Mouse (Mus musculus) thymus, postnatal 25 days (tissue): ENCODE measurements at regions not wholly inside any gene's neighbourhood (a gene's known extent, or its start where the extent isn't known, plus 50 kb on each side); places are given as distances from the start of the nearest gene placed in this dataset.
A peak's percentile ranks its signal among the peaks of the same experiment; 100 is the strongest.

Source experiments
- DNase-seq: peaks from one replicate; pipeline ENCODE4 v3.0.0; 2022

DNA sequence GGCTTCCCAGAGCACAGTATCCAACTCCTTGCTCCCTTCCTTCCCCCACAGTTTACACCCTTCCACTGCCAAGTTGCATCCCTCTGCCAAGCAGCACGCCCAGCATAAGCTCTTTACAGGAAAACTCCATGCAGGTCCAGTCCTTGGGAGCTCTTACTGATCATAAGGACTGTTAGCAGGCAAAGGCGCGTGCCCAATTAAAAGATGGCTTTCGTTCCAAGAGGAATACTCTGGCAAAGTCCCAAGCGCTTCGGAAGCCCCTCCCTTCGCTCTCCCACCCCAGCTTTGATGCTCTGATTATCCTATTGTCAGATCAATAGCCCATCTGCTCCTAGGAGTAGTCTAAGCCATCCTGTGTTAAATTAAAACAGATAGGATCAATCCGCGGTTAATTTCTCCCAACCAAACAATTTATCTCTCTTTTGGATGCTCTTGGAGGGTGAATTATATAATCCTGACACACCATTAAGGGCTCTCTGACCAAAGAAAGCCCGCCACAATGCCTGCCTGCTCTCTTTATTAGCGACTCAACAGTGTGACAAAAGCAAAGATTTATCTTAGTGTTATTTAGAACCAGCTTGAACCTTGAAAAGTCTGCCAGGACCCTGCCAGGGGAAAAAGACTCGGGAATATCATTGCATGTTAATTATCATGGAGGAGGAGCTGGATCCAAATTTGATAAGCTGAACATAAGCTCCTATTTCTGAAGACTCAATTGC, 312.5 kb downstream of the Gsdmc2 start:
- no peak for DNase-seq

DNA sequence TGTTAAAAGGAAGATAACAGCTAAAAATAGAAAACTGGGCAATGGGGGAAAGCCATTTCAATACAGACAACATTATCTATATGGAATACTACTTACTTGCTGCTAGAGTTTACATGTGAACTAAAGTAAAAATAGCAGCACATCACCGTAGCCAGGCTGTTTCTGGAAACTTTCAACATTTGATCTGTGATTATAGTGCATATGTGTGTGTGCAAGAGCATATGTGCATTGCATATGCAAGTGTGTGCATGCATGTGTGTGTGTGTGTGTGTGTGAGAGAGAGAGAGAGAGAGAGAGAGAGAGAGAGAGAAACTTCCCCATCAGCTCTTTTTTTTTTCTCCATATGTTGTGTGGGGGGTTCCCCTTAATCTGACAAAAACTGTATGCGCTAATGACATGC, 317.7 kb downstream of the Gsdmc2 start:
- no peak for DNase-seq

DNA sequence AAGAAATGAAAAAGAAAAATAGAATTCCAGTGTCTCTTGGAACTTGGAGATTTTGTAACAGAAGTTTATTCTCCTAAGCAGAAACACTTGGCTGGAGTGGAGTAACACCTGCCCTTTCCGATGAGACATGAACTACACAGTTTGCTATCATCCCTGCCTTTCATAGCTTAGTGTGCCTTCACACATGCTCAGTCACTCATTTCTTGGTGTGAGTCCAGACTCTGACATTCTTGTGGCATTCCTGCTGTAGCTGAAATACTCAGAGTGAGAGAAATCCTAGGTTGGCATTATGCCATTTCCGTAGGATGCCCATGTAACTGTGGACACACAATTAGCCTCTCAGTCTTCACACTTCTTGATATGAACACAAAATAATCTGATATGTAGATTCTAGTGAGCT, 318.2 kb downstream of the Gsdmc2 start:
- no peak for DNase-seq

DNA sequence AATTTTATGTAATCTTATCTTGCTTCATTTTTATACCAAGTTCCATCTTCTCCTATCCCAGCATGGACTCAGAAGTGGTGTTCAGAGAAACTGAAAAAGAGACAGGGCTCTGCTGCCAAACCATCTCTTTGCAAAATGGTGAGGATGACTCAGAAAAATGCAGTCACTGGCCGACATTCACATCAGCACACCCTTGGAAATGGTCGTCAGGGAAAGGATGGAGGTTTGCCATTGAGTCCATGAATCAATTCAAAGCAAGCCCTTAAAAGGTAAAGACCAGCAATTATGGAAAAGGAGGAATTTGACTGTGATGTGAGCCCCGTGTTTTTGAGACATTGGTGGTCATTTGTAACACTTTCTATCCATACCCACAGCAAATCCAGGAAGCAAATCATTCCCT, 327.7 kb downstream of the Gsdmc2 start:
- DNase-seq, result no peak

DNA sequence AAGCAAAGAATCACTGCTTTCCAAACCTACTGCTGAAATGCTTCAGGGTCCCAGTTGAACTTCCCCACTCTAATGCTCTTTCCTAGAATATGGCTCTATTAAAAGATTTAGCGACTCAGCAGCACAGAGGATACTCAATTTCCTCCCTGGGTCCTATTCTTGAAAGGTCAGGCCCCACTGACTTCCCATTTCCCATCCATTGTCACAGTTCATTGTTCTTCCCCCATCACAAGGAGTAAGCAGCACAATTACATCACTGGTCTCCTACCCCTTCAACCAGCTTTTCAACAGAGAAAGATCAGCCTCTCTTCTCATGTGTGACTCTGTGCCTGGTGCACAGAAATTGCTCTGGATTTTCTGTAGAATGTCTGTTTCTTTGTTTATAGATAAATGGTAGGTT, 344.5 kb downstream of the Gsdmc2 start:
- no peak for DNase-seq

DNA sequence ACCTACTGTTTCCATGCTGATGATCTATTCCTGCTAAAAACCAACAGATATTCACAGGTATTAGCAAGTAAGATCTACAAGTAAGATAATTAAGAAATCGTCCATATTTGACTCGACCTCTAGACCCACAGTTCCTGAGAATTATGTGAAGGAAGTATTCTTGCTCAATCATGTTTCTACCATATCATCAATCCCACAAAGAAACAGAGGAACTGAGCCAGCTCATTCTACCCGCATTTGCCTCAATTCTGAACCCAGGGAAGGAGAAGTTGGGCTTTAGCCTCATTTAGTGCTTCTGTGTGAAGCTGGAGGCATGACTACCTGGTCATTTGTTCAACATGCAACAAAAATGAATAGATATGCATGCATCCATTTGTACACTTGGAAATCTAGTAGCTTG, 346.5 kb downstream of the Gsdmc2 start:
- no peak for DNase-seq

DNA sequence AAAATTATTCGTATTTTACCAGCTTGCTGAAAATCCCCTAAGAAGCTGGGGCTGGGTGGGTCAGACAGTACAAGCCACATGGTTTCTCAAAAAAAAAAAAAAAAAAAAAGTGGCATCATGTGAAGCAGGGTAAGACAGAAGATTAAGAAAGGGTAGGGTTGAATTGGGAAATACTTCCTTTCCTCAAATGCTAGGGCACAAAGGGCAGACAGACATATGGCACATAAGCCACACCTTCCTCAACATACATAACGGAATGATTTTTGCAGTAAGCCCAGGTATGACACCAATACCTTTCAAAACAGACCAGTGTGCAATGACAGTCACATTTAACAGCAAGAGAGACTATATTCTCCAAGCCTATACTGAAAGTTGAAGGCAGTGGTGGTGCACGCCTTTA, 347.8 kb downstream of the Gsdmc2 start:
- DNase-seq, result no peak

DNA sequence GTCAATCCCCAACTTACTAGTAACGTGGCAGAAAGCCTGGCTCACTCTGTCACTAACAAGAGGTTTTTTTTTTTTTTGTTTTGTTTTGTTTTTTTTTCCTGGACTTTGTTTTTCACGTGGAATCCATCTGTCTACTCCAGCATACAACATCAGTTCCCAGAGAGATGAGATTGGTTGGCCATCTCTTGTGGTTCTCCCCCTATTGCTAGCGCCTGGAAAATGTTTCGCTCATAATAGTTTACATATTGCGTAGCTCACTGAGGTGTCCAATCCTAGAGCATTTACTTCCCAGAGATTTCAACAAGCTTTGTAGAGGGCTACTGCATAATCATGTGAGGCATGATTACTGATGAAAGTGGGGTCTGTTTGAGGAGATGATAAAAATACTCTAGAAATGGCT, 360.1 kb downstream of the Gsdmc2 start:
- DNase-seq, result no peak

DNA sequence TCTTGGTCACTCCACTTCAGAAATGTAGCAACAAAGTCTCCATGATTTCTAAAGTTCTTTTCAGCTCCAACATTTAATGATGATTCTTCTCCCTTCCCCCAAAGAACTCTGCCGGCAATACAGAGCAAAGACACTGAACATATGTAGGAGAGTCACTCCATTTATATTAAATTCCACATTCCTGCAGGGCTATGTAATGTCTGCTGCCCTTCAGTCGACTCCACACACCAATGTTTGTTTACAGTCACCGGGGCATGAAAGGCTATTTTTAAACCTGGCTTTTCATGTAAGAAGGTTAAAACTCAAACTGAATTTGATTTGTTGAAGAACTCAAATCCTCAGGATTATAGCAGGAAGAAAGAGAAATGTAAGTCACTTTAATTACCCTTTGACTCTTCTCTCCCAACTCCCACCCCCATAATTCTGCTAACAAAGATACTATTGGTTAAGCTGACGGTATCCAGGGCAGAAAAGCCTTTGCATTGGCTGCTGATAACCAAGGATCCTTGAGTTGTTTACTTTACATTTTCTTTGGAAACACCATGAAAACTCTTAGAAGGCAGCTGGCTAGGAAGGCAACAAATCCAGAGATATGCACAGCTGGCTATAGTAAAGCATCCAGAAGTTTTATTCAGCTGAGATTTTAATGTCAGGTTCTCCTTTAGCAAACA, 360.6 kb downstream of the Gsdmc2 start:
- no peak for DNase-seq

DNA sequence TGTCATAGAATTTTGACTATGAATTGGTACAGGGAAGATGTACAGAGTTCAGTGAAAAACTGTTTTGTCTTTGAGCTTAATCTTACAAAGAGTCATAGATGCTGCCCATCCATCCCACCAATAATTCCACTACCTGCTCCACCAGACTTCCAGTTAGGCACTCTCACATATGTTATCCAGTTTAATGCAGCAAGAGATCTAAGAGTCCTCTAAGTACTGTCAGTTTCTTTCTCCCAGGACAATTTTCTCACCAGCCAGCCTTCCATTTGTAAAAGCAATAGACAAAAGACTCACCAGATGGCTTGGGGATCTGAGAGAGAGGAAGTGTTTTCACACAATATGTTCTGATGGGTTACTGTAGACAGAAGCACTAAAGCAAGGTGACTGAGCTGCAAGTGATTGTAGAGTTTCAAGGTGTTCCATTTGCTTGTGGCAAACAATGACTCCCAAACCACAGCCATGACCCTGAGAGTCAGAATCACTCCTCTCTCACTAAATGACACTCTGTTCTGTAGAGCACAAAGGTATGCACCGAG, 365.6 kb downstream of the Gsdmc2 start:
- no peak for DNase-seq

DNA sequence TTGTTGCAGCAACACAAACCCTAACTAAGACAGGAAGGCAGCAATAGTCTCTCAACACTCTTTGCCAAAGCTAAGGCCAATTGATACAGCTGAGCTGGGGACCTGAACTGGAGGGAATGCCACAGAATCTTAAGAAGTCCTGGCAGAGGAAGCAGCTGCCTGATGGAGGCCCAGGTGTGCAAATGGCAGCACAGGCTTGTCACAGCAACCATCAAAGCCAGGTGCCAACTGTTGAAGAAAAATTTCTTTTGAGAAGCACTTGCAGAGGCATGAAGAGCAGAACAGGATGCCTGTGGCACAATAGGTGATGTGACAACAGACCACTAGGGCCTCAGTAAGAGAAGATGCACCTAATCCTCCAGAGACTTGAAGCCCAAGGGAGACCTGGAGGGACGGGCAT, 378.1 kb downstream of the Gsdmc2 start:
- peak; percentile 62 for DNase-seq

DNA sequence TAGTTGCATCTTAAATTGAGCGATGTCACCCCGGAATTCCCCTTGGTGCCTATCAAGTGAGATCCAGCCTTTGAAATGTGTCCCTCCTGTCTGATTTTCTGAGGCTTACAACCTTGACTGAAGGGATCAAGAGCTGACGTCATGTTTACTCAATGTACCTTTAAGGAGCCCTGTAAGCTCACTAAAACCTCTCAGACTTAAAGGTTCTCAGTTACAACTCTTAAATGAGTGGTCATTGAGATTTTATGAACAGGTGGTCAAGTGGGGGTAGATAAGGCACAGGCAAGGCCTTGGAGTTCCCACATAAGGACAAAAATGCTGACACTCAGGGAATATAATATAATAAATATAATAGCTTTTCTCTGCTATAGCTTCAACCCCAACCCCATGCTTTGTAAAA, 392.4 kb downstream of the Gsdmc2 start:
- no peak for DNase-seq

DNA sequence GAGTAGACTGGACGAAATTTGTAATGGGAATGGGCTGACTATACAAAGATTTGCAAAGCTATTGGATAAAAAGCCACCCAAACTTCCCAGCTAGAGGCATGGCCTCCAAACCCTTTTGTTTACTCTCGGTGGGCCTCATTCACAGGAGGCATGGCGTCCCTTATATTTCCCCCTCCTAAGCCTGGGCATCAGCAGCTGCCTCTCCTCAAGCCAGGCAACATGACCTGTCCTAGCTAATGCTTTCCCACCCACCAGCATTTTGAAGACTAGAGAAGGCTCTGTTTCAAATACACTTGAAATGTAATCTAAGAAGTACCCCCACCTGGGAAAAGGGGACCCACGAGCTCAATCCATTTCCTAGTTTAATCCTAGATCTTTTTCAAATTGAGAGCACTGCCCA, 398.7 kb downstream of the Gsdmc2 start:
- no peak for DNase-seq

DNA sequence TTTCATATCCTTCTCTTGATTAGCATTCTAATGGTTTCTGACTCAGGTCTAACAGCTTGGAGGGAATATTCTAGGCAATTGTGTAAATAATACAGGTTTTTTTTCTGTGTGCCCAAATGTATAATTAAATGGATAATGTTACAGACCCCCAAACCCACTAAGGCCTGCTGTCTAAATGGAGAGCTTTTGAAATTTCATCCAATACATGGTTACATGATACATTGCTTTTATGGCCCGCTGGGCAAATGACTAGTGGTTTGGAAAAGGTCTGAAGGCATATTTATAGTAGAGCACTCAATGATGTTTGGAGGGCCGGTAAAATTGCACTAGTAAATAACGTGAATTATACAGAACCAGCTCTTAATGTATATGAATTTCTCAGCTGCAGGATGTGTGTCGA, 400.0 kb downstream of the Gsdmc2 start:
- DNase-seq, result no peak

DNA sequence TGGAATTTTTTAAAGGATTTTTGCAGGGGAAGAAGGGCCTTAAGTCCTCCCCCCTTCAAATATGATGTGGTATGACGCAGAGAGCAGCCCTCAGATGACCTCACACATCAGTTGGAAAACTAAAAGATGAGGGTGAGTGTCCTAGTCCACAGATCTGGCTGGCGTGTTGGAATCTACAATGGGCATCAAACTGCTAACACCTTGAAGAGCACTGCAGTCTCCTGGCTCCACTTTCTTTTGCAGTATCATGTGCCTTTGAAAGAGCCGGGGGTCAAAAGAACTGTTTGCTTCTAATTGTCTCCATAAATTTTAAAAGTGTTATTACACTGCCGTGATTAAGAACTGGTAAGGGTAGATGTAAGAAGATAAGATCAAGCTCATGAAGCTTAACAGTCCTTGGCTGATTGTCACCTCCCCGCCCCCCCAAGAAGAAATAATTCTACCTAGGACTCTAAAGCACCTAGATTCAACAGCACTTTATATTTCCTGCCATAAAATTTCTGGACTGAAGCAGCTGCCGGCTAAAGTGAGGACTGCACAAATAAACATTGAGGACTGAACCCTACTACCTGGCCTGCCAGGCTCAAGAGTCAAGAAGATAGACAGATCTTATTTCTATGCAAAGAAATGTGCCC, 402.7 kb downstream of the Gsdmc2 start:
- no peak for DNase-seq

DNA sequence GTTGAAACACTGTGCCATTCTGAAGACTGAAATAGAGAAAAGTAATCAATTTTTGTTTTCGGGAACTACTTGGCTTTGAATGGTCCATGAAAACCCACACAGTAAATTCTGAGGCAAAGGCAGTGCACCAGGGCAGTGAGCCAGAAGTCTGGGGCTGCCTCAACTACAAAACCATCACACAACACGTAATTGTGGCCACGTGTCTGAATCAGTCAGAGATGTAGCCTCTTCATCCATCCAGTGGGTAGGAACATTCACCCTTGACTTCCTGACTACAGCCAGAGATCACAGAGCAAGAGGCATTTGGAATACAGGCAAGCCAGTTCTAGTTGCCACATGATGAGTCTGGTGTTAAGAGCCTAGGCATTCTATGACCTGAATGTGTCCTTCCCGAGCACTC, 432.3 kb downstream of the Gsdmc2 start:
- DNase-seq, result no peak

DNA sequence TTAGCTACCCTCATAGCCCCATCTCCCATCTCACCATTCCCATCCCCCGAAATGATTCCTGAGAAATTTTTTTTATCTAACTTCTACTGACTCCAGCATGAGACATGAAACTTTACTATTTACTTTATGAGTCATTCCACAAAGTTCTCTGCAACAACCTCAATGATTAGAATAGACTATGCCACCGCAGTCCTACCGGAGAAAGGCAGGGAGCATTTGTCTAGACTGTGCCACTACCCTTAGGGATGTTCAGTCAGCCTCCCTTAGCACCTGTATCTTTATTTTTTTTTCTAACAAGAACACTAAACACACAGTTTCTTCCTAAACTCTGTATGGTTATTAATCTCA, 433.2 kb downstream of the Gsdmc2 start:
- no peak for DNase-seq

DNA sequence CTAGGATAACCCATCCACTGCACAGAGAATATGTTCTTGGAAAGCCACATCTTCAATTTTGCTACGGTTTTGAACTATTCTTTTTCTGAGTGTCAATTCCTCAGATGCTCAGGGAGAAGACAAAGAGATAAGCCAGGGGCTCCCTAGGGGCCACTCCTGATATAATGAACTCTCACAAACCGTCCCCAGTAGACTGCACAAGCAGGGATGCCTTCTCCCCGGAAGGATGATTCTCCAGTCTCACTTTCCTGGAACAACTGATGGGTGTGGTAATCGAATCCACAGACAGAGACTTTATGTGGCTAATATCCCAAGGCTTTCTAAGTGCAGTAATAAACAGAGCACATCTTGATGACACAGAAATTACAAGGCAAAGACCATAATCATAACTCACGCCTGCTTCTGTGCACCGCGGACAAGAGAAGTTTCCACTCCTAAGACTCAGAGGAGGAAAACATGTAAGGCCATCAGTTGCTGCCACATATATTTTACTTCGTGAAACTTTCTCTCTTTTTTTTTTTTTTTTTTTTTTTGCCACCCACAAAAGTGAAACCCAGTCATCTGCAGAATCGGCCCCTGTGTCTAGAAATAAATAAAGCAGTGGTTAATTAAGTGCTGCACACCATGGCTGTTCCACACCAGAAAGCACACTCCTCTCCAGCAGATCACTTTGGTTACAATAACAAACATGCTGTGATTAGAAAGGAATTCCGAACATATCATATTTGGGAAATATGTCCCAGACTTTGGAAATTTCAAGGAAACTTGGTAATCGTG, 433.8 kb downstream of the Gsdmc2 start:
- no peak for DNase-seq

DNA sequence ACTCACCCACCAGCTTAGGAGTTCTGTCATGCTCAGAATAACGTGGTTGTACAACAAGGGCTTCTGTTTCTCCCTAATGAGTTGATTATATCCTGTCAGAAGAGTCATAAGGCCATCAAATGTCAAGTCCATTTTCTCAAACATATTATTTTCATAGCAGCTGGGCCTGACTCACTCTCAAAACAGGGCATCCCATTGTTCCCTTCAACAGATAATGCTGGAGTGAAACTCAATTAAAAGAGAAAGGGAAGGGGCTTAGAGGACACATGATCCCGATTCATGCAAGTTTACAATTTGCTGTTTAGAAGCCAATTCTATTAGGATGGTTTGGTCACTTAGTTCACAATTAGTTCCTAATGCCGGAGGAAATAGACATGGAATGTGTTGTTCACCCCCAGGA, 444.5 kb downstream of the Gsdmc2 start:
- no peak for DNase-seq

DNA sequence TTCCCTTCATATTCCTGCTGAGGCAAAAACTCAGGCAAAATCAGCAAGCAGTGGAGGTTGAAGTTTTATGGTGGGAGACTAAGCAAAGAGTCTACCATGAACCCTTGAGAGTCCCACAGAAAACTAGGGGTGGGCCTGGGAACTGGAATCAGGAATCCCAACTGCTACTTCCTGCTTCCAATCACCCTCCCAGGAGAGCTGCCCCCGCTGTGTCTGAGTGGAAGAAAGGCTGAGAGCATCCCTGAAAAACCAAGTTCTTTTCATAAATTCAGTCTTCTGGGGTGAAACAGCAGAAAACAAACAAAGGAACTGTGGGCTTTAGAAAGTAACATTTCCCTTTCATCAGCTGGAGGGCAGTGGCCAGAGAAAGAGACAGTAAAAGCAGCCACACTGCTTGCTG, 445.0 kb downstream of the Gsdmc2 start:
- no peak for DNase-seq

DNA sequence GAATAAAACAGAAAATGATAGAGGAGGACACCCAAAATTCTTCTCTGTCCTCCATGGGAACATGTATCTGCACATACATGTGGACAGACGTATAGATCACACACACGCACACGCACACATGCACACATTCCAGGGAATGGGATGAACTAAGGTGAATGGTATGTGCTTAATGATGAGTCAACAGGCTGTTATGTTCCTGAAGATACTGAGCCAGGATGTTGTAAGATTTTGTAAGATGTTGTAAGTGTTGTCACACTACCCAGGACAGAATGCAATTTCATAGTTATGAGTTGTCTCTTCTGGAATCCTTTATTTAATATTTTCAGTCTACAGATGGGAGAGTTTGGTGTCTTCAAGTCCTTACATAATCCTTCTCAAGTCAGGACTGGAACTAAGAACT, 447.5 kb downstream of the Gsdmc2 start:
- DNase-seq, result no peak

DNA sequence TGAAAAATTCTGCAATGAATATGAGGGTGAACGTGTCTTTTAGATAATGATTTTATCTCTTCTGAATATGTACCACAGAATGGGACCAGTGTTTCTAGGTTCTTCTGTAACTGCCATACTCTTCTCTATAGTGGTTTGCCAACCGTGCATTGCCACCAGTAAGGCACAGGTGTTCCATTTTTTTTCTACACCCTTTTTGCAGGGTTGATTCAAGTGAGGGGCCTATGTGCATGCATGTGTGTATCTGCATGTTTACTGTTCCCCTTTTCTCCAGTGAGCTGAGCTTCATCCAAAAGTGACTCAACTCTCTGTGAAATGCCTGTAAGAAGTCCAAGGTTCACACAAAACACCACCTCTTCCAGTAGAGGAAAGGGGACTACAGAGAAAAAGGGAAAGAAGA, 467.7 kb downstream of the Gsdmc2 start:
- peak; percentile 23 for DNase-seq

DNA sequence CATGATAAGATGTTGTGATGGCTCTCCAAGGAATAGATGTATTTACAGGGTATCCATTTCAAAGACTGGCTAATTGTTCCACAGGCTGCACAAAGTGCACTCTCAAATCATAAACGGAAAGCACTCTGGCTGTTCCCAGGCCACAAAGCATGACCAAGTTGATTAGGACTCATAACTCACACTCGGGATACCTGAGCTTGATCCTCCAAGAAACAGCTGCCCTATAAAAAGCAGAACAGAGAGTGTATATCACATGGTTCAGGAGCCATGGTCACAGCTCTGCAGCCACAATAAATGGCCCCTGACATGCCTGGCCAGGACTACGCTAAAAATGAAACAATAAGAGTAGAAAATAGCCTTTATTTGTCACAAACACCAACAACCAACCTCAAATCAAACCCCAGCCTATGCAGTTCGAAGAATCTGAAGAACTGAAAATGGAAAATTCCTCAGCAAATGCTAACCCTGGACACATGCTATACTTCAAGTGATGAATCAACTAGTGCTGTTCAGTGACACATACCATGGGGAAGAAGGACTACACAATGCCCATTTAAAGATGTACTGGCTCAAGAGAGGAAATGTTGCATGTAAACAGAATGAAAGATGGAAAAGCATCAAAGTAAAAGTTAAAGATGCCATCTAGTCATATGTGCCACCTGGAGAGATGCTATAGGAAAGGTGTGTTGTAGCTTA, 473.5 kb downstream of the Gsdmc2 start:
- DNase-seq, result no peak
